Mouse (Mus musculus) limb, embryonic 10.5 days (tissue): ENCODE data around the gene Ppp1r27. TPM values are rescaled to one million over a fixed set of nuclear protein-coding genes. Genes with fewer than 3 reads are reported as not detected.
"Not testable (repeated sequence)": the region's sequence is repeated elsewhere in the genome, so short reads cannot be mapped to it uniquely, and the experiment has no call there.

Source experiments
- DNase-seq: peaks from one replicate; pipeline ENCODE4 v3.0.0-alpha.2; 2017; ENCODE audit warnings: low spot score
- H3K27ac ChIP-seq: fragments of 300-500 bp; sonication (generic); 2 replicates; pipeline ENCODE4 v1.5.1; 2016; ENCODE audit warnings: mild to moderate bottlenecking
- H3K27me3 ChIP-seq: fragments of 300-500 bp; sonication (generic); 2 replicates; pipeline ENCODE4 v1.6.1; 2016; ENCODE audit warnings: low read depth, mild to moderate bottlenecking; ENCODE audit not compliant: poor library complexity, severe bottlenecking
- H3K36me3 ChIP-seq: fragments of 300-500 bp; sonication (generic); 2 replicates; pipeline ENCODE4 v1.6.1; 2016; ENCODE audit warnings: mild to moderate bottlenecking, moderate library complexity
- H3K4me1 ChIP-seq: fragments of 300-500 bp; sonication (generic); 2 replicates; pipeline ENCODE4 v1.6.1; 2016
- H3K4me3 ChIP-seq: fragments of 300-500 bp; sonication (generic); 2 replicates; pipeline ENCODE4 v1.5.1; 2016; ENCODE audit warnings: mild to moderate bottlenecking, moderate library complexity
- H3K9me3 ChIP-seq: fragments of 300-500 bp; sonication (generic); replicated peaks from 2 replicates; pipeline ENCODE4 v1.6.1; 2016; ENCODE audit warnings: mild to moderate bottlenecking
- WGBS: fragments of 180-500 bp; shearing (Covaris S2); methylation state at CpG from one replicate; pipeline ENCODE4 v1.1.7; 2016; 5-methylcytosine and 5-hydroxymethylcytosine counted together
- polyA plus RNA-seq: library from polyadenylated mRNA; unstranded; fragments of >200 nt; fragmentation: Nextera tagmentation; extraction: Ambion mirVana; gene quantifications from 2 replicates; pipeline ENCODE4 v1.2.1, GENCODE M21; 2016

The Ppp1r27 gene
- 0.25 and 0.26 TPM in 2 replicates for polyA plus RNA-seq

- Histone ChIP-seq H3K9me3 (no peaks in the 10 kb centered on the region), H3K36me3 (peaks cover 17% of the 10 kb centered on the region), H3K27me3 (no peaks in the 10 kb centered on the region), H3K4me1 (peaks cover 33% of the 10 kb centered on the region), H3K4me3 (peak within 1 kb of the TSS; percentile 91), H3K27ac (peak within 1 kb of the TSS; percentile 97)
- WGBS, result 95% methylated on average over 28 of the region's 28 CpGs
- no peak for DNase-seq
These were observed at the start of gene Ppp1r27 for GRCm38 (mm10) chr11:120550810-120551440. Gene Ppp1r27, minus strand, starts transcription at chr11:120551132.

- no peaks in the 10 kb centered on the region for H3K9me3 ChIP-seq
- H3K36me3 ChIP-seq, result peaks cover 79% of the 10 kb centered on the region
- no peak for DNase-seq
- H3K27ac ChIP-seq, result no peak overlapping the region
- H3K4me3 ChIP-seq, result no peak overlapping the region
- 91% methylated on average over 3 of the region's 3 CpGs for WGBS
- peaks cover 30% of the 10 kb centered on the region for H3K4me1 ChIP-seq
- no peaks in the 10 kb centered on the region for H3K27me3 ChIP-seq
These were observed 49.8 kb upstream of the Ppp1r27 start for GRCm38 (mm10) chr11:120600716-120601115.

DNA sequence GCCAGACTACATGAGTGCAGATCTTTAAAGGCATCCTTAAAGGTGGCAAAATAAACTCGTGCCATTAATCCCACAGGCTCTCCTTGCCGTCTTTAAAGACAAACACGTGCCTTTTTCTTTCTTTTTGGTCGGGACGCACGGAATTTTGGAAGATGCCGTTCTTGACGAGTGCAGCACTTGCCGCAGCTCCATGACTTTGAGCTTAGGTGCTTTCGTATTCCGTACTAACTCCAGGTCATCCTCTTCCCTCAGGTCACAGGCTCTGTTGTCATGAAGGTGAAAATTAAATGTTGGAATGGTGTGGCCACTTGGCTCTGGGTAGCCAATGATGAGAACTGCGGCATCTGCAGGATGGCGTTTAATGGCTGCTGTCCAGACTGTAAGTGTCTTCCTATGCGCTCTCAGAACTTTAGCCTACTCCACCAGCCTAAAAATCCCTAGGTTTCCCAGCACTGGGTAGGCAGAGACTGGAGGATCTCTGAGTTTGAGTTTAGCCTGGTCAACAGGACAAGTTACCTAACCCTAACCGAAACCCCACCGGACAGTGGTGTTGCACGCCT is 48.1 kb upstream of the Ppp1r27 start:
- Histone ChIP-seq H3K27me3 (no peaks in the 10 kb centered on the region), H3K4me3 (peak overlapping the region; percentile 100), H3K36me3 (peaks cover 78% of the 10 kb centered on the region), H3K27ac (peak overlapping the region; percentile 99), H3K9me3 (no peaks in the 10 kb centered on the region), H3K4me1 (peaks cover 30% of the 10 kb centered on the region)
- DNase-seq, result no peak
- WGBS, result 50% methylated on average over 17 of the region's 17 CpGs

GRCm38 (mm10) chr11:120598283-120598989 is 47.5 kb upstream of the Ppp1r27 start, which contains the start of the genes Alyref and Anapc11:
Gene Alyref, minus strand, starts transcription at chr11:120598365.
Gene Anapc11, plus strand, starts transcription at chr11:120598421.
- Histone ChIP-seq H3K27ac (peak within 1 kb of the TSS; percentile 99), H3K4me3 (peak within 1 kb of the TSS; percentile 100), H3K27me3 (no peaks in the 10 kb centered on the region), H3K9me3 (no peaks in the 10 kb centered on the region), H3K36me3 (peaks cover 78% of the 10 kb centered on the region), H3K4me1 (peaks cover 30% of the 10 kb centered on the region)
- under 1% methylated on average over 88 of the region's 88 CpGs for WGBS
- peak; percentile 97 for DNase-seq

DNA sequence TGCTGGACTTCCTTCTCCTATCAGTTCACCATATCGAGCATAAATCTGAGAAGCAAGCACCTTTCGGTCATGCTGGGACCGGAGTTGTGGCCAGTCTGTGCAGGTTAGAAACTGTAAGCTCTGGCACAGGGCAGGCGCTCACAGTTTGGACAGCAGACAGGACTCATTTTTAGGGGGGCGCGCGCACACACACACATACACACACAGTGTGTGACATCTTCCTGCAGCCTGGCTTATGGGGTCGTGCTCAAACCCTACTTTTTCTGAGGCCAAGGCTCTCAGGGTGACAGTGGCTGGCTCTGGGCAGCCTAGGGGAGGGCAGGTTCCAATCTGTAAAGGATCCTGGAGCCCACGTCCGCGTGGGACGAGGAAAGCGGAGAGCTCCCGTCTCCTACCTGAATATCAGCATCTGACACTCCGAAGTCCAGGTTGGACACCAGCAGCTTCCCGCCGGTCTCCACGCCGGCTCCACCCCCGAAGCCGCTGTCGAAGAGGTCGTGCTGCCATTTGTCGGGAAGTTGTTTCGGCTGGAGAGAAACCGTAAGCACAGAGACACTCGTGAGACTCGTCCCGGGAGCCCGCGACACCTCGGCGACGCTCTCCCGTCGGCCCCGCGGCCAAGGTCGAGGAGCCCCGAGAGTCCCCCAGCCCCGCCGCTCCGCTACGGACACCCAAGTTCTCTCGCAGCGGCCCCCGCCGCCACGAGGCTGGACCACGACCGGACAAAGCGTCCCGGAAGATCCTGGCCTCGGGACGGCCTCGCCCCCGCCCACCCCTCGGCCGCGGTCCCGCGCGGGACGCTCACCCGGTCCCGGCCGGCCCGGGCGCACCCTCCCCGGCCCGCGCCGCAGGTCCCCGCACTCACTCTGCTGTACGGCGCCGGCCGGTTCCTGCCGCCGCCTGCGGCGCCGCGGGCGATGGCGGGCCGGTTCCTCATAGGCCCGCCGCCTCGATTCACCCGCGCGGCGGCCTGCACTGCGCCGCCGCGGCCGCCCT is 46.6 kb upstream of the Ppp1r27 start:
- WGBS, result 6% methylated on average over 99 of the region's 99 CpGs
- no peaks in the 10 kb centered on the region for H3K9me3 ChIP-seq
- no peak for DNase-seq
- peaks cover 30% of the 10 kb centered on the region for H3K4me1 ChIP-seq
- H3K4me3 ChIP-seq, result peak overlapping the region; percentile 100
- H3K27ac ChIP-seq, result peak overlapping the region; percentile 99
- peaks cover 78% of the 10 kb centered on the region for H3K36me3 ChIP-seq
- no peaks in the 10 kb centered on the region for H3K27me3 ChIP-seq

GRCm38 (mm10) chr11:120588531-120588930 is 37.6 kb upstream of the Ppp1r27 start:
- 96% methylated on average over 6 of the region's 6 CpGs for WGBS

DNA sequence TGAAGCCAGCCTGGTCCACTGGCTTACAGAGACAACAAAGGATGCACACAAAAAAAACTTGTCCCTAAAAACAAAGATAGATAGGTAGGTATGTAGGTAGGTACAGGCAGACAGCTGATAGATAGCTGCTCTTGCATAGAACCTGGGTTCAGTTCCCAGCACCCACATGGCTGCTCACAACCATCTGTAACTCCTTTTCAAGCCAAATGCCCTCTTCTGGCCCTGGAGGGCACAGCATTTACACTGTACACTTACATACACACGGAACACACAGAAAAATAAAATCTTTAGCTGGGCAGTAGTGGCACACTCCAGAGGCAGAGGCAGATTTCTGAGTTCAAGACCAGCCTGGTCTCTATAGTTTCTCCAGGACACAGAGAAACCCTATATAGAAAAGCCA is 33.0 kb upstream of the Ppp1r27 start:
- Histone ChIP-seq H3K4me3 (no peak overlapping the region), H3K36me3 (peaks cover 81% of the 10 kb centered on the region), H3K9me3 (0 out of 2 replicates have a peak, but pooled peaks cover 2% of the 10 kb centered on the region), H3K27me3 (no peaks in the 10 kb centered on the region), H3K4me1 (peaks cover 30% of the 10 kb centered on the region), H3K27ac (no peak overlapping the region)
- no peak for DNase-seq
- 98% methylated on average over 1 of the region's 1 CpGs for WGBS

More at GRCm38 (mm10) chr11:120588531-120588930, 37.6 kb upstream of the Ppp1r27 start:
- Histone ChIP-seq H3K36me3 (peaks cover 99% of the 10 kb centered on the region), H3K27ac (no peak overlapping the region), H3K9me3 (0 out of 2 replicates have a peak, but pooled peaks cover 2% of the 10 kb centered on the region), H3K4me1 (no peaks in the 10 kb centered on the region), H3K4me3 (no peak overlapping the region), H3K27me3 (no peaks in the 10 kb centered on the region)
- DNase-seq, result no peak

GRCm38 (mm10) chr11:120582982-120583293 is 32.0 kb upstream of the Ppp1r27 start:
- H3K27ac ChIP-seq, H3K27me3 ChIP-seq, DNase-seq, H3K4me3 ChIP-seq, H3K9me3 ChIP-seq: not testable (repeated sequence)
- Histone ChIP-seq H3K36me3 (peaks cover 81% of the 10 kb centered on the region), H3K4me1 (peaks cover 40% of the 10 kb centered on the region)
- WGBS, result 91% methylated on average over 2 of the region's 2 CpGs

DNA sequence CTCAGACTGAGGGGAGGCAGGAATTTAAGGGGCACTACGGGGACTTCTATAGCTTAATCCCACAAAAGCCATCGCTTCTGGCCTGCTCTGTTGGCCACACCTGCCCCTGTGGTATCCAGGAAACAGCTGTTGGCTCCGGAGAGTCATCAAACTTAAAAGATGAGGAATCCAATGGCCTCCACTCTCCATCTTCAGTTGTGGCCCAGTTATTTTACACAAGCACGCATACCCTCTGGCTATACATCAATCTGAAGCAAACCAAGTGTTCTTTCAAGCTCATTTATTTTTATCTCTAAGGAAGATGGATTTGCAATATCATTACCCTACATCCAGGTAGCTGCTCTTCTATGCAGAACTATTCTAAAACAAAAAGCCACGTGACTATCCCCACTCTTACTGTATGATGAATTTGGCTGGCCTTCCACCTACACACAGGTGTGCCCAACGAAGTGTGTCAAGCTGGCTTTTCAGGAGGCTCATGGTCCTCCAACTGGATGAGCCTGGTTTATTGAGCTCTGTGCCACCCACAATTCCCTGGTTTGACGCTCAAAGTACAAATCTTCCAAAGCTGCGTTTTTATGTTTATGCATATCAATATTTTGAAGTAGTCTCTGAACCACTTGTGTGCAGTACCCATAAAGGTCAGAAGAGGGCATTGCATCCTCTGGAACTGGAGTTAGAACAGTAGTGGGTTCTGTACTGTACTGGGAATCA is 31.5 kb upstream of the Ppp1r27 start:
- WGBS, result 75% methylated on average over 8 of the region's 8 CpGs
- peak overlapping the region; percentile 97 for H3K27ac ChIP-seq
- H3K4me1 ChIP-seq, result peaks cover 42% of the 10 kb centered on the region
- H3K36me3 ChIP-seq, result peaks cover 81% of the 10 kb centered on the region
- peak overlapping the region; percentile 90 for H3K4me3 ChIP-seq
- DNase-seq, result no peak
- no peaks in the 10 kb centered on the region for H3K27me3 ChIP-seq
- 0 out of 2 replicates have a peak, but pooled peaks cover 2% of the 10 kb centered on the region for H3K9me3 ChIP-seq

- H3K4me1 ChIP-seq, result peaks cover 42% of the 10 kb centered on the region
- WGBS, result 5% methylated on average over 75 of the region's 75 CpGs
- peaks cover 80% of the 10 kb centered on the region for H3K36me3 ChIP-seq
- H3K27me3 ChIP-seq, result no peaks in the 10 kb centered on the region
- H3K9me3 ChIP-seq, result 0 out of 2 replicates have a peak, but pooled peaks cover 2% of the 10 kb centered on the region
- peak within 1 kb of the TSS; percentile 97 for H3K27ac ChIP-seq
- DNase-seq, result peak; percentile 92
- H3K4me3 ChIP-seq, result peak within 1 kb of the TSS; percentile 90
These were observed 30.7 kb upstream of the Ppp1r27 start, which contains the start of gene Arhgdia for GRCm38 (mm10) chr11:120581490-120582267. Gene Arhgdia, minus strand, starts transcription at chr11:120581624.

GRCm38 (mm10) chr11:120580871-120581331 is 30.0 kb upstream of the Ppp1r27 start:
- H3K4me3 ChIP-seq, result peak overlapping the region; percentile 90
- H3K4me1 ChIP-seq, result peaks cover 42% of the 10 kb centered on the region
- 0 out of 2 replicates have a peak, but pooled peaks cover 2% of the 10 kb centered on the region for H3K9me3 ChIP-seq
- H3K36me3 ChIP-seq, result peaks cover 78% of the 10 kb centered on the region
- peak; percentile 64 for DNase-seq
- H3K27ac ChIP-seq, result peak overlapping the region; percentile 97
- WGBS, result under 1% methylated on average over 33 of the region's 44 CpGs
- H3K27me3 ChIP-seq, result no peaks in the 10 kb centered on the region
